Comparison of ENCODE assay signal across 7 mouse cellular contexts in the genomic region with DNA sequence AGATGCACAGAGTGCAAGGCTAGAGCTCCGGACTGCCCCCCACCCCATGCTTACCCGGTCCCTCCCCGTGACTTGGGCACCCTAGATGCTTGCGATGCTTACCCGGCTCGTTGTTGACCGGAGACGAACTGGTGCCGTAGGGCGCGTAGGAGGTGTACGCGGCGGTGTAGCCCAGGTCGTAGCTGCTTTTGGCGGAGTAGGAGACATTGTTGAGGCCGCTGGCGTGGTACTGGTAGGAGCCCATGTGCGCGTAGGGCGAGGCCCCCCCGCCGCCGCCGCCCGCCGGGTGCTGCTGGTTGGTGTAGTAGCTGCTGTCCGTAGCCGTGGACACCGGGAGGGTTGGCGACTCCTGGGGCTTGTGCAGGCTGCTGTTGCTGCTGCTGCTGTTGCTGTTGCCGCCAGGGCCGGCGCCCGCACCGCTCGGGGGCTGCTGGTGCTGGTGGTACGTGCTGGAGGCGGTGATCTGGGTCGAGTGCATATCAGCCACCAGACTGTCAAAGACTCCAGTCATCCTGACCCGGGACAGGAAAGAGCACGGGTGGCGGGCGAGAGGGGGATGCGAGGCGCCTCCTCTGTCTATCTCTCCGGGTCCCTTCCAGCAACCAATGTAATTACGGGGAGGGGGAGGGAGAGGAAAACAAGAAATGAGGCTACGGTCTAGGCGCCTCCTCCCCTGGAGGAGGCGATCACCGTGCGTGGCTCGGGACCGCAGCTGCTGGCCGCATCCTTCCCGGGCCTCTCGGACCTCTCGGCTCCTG. TPM values are rescaled to one million over a fixed set of nuclear protein-coding genes. Genes with fewer than 3 reads are reported as not detected.
DNase-seq lines count a peak whose midpoint lies in the region; ATAC-seq lines count a peak whose summit lies in the region.

No protein-coding gene starts in this region.

- H3K36me3 ChIP-seq in heart, embryonic 12.5 days, result no peaks in the 10 kb centered on the region
- H3K36me3 ChIP-seq in limb, embryonic 11.5 days (ENCODE audit: control insufficient read depth, insufficient read depth, low read length), result no peaks in the 10 kb centered on the region
- no peaks in the 10 kb centered on the region for H3K36me3 ChIP-seq in neural tube, embryonic 11.5 days (ENCODE audit: control insufficient read depth, insufficient read depth, low read length)

- 0 out of 2 replicates have a peak, but pooled peaks have one; percentile 6 for ATAC-seq in common myeloid progenitor, adult 5-6 weeks (replicated peaks; ENCODE audit: low read depth, poor library complexity, severe bottlenecking)
- ATAC-seq in heart, embryonic 12.5 days (ENCODE audit: insufficient number of reproducible peaks, low FRiP score), result peak; percentile 36
- peak; percentile 37 for ATAC-seq in limb, embryonic 11.5 days (ENCODE audit: insufficient number of reproducible peaks, low FRiP score, low TSS enrichment, low read depth)
- ATAC-seq in neural tube, embryonic 11.5 days (ENCODE audit: insufficient read depth, low FRiP score, low TSS enrichment), result peak; percentile 64

- peak overlapping the region; percentile 85 for H3K4me2 ChIP-seq in heart, embryonic 12.5 days
- peak overlapping the region; percentile 99 for H3K4me2 ChIP-seq in limb, embryonic 11.5 days (ENCODE audit: low read depth, severe bottlenecking)
- peak overlapping the region; percentile 97 for H3K4me2 ChIP-seq in neural tube, embryonic 11.5 days (ENCODE audit: low read depth)

- peaks cover 91% of the 10 kb centered on the region for H3K27me3 ChIP-seq in heart, embryonic 12.5 days (replicated peaks)
- H3K27me3 ChIP-seq in limb, embryonic 11.5 days (ENCODE audit: control insufficient read depth, insufficient read depth, low read length), result peaks cover 72% of the 10 kb centered on the region
- peaks cover 75% of the 10 kb centered on the region for H3K27me3 ChIP-seq in neural tube, embryonic 11.5 days (ENCODE audit: control insufficient read depth, insufficient read depth, low read length)

- H3K9ac ChIP-seq in heart, embryonic 12.5 days, result peak overlapping the region; percentile 42; the same call in 1 of the 2 replicates
- peak overlapping the region; percentile 41 for H3K9ac ChIP-seq in limb, embryonic 11.5 days (ENCODE audit: low read length)
- peak overlapping the region; percentile 26; the same call in 1 of the 2 replicates for H3K9ac ChIP-seq in neural tube, embryonic 11.5 days (ENCODE audit: low read length)

- no peak overlapping the region for H3K27ac ChIP-seq in heart, embryonic 12.5 days (ENCODE audit: poor library complexity, severe bottlenecking)
- H3K27ac ChIP-seq in limb, embryonic 11.5 days (replicated peaks; ENCODE audit: low read depth, low read length), result no peak overlapping the region
- H3K27ac ChIP-seq in neural tube, embryonic 11.5 days (ENCODE audit: low read depth, low read length), result no peak overlapping the region

- WGBS in heart, embryonic 12.5 days, result under 1% methylated on average over 59 of the region's 59 CpGs
- WGBS in limb, embryonic 11.5 days, result under 1% methylated on average over 58 of the region's 59 CpGs
- WGBS in neural tube, embryonic 11.5 days, result 0% methylated on average over 53 of the region's 59 CpGs

- H3K4me3 ChIP-seq in heart, embryonic 12.5 days, result peak overlapping the region; percentile 53
- H3K4me3 ChIP-seq in limb, embryonic 11.5 days (ENCODE audit: low read depth, low read length), result peak overlapping the region; percentile 48
- peak overlapping the region; percentile 46 for H3K4me3 ChIP-seq in neural tube, embryonic 11.5 days (ENCODE audit: low read depth, low read length)

- peak; percentile 42 for DNase-seq in right cerebral cortex, postnatal 4 days
- no peak for DNase-seq in right cerebral cortex, adult 18-20 months
- DNase-seq in limb, embryonic 11.5 days (ENCODE audit: low spot score), result peak; percentile 77
- DNase-seq in neural tube, embryonic 11.5 days (ENCODE audit: low spot score), result peak; percentile 64
- DNase-seq in ovary, postnatal 14 days (ENCODE audit: low spot score), result no peak

- no peaks in the 10 kb centered on the region for H3K9me3 ChIP-seq in heart, embryonic 12.5 days (replicated peaks)
- H3K9me3 ChIP-seq in limb, embryonic 11.5 days (ENCODE audit: control insufficient read depth, low read length), result no peaks in the 10 kb centered on the region
- H3K9me3 ChIP-seq in neural tube, embryonic 11.5 days (ENCODE audit: control insufficient read depth, low read length), result no peaks in the 10 kb centered on the region

- H3K4me1 ChIP-seq in heart, embryonic 12.5 days (replicated peaks), result peaks cover 39% of the 10 kb centered on the region
- peaks cover 25% of the 10 kb centered on the region for H3K4me1 ChIP-seq in limb, embryonic 11.5 days (ENCODE audit: control insufficient read depth, insufficient read depth, low read length)
- peaks cover 16% of the 10 kb centered on the region for H3K4me1 ChIP-seq in neural tube, embryonic 11.5 days (ENCODE audit: control insufficient read depth, insufficient read depth, low read length)

RNA-seq across cellular contexts. Expression of gene Dlx2, which starts 0.5 kb away (rescaled TPM):
- total RNA-seq in common myeloid progenitor, adult 5-6 weeks (2017), result not detected in 2 replicates
- 0.39 and 0.68 TPM in 2 replicates for polyA plus RNA-seq in heart, embryonic 12.5 days (2016; fragmentation: Nextera tagmentation; extraction: Ambion mirVana)
- 5.6 and 7.3 TPM in 2 replicates for polyA plus RNA-seq in limb, embryonic 11.5 days (2014; fragmentation: Nextera tagmentation; extraction: Ambion mirVana)
- polyA plus RNA-seq in neural tube, embryonic 11.5 days (2014; fragmentation: Nextera tagmentation; extraction: Ambion mirVana), result 2.2 TPM in 2 replicates

RNA-seq across cellular contexts. Expression of gene Dlx1, which starts 18.1 kb away (rescaled TPM):
- total RNA-seq in common myeloid progenitor, adult 5-6 weeks (2017), result not detected in 2 replicates
- polyA plus RNA-seq in heart, embryonic 12.5 days (2016; fragmentation: Nextera tagmentation; extraction: Ambion mirVana), result 0.08 and 0.47 TPM in 2 replicates
- polyA plus RNA-seq in limb, embryonic 11.5 days (2014; fragmentation: Nextera tagmentation; extraction: Ambion mirVana), result 5.8 and 6.3 TPM in 2 replicates
- polyA plus RNA-seq in neural tube, embryonic 11.5 days (2014; fragmentation: Nextera tagmentation; extraction: Ambion mirVana), result 1.2 and 2.5 TPM in 2 replicates

Comparison
In these comparisons a context has a peak if more than half of its experiments do, and no peak if none do; other contexts are left out.
1. DNase-seq: peak in right cerebral cortex, postnatal 4 days (single experiment), limb, embryonic 11.5 days (single experiment) and neural tube, embryonic 11.5 days (single experiment); none in right cerebral cortex, adult 18-20 months (single experiment) and ovary, postnatal 14 days (single experiment).
2. ATAC-seq: peak in every context shown above with its lines; median percentile 64 in neural tube, embryonic 11.5 days; 37 in limb, embryonic 11.5 days; 36 in heart, embryonic 12.5 days; 6 in common myeloid progenitor, adult 5-6 weeks.
3. Peak in every context shown above with its lines, with median percentiles within 50 percentile points of each other: H3K4me2 ChIP-seq, H3K4me3 ChIP-seq and H3K9ac ChIP-seq.